Mouse (Mus musculus): Measurements from ENCODE around the gene Stk16. TPM values are rescaled to one million over a fixed set of nuclear protein-coding genes. Genes with fewer than 3 reads are reported as not detected.
A peak's percentile ranks its signal among the peaks of the same experiment; 100 is the strongest.

Stk16 gene
- polyA plus RNA-seq, 1 experiment: 193 TPM

DNA sequence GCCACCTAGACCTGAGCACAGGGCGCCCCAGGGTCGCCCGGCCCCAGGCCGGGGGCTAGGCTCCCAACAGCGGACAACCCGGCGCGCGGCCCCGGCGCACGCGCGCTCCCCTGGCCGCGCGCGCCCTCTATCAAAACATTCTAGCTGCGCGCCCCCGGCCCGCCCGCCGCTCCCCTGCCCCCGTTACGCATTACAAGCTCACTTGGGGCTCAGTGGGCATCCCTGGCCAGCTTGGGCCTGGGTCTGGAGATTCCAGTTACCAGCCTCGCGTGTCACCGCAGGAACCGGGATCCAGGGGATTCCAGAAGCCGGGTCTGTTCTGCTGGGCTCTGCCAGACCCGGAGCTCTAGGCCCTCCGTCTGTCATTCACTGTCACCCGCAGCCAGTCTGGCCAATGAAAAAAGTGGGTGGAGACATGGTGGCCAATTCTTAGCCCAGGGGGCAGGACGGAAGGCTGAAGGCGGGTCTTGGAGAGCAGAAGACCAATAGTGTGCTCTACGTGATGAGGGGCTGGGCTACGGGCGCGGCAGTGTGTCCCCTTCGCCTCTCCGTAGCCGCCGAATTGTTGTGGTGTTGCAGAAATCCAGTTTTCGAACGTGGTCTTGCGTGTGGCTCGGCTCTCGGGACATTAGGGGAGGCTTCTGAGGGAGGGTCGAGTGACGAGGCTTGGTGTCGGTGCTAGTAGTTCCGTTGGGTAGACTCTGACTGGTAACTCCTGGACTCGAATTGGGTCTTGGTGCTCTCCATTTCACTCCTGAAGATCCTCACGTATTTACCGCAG lies 18.8 kb upstream of the Stk16 start, which contains the start of the genes Ankzf1 and Atg9a:
Ankzf1 (plus strand) TSS at position 530 of the 781 bp plus-strand sequence.
Atg9a (minus strand) TSS at position 575 of the 781 bp plus-strand sequence.
- H3K27ac ChIP-seq (ENCODE audit: insufficient read depth, low read depth, low read length): peak within 1 kb of the TSS; percentile 97
- H3K27me3 ChIP-seq (ENCODE audit: control insufficient read depth, insufficient read depth, low read length): no peaks in the 10 kb centered on the region
- peaks cover 9% of the 10 kb centered on the region for H3K4me1 ChIP-seq (ENCODE audit: control insufficient read depth, insufficient read depth, insufficient read length, low read length)
- H3K36me3 ChIP-seq (ENCODE audit: control insufficient read depth, insufficient read depth, low read length): peaks cover 27% of the 10 kb centered on the region
- TF ChIP-seq CTCF (IDR thresholded peaks at IDR 0.05; ENCODE audit: extremely low read depth, insufficient read length, insufficient replicate concordance, low read depth, low read length): no peak
- TF ChIP-seq POLR2A (IDR thresholded peaks at IDR 0.05; ENCODE audit: low read depth, low read length): peak; percentile 49; the same call in 1 of the 2 replicates
- H3K4me3 ChIP-seq (ENCODE audit: low read depth, low read length): peak within 1 kb of the TSS; percentile 78
- WGBS: under 1% methylated on average over 56 of the region's 56 CpGs

DNA sequence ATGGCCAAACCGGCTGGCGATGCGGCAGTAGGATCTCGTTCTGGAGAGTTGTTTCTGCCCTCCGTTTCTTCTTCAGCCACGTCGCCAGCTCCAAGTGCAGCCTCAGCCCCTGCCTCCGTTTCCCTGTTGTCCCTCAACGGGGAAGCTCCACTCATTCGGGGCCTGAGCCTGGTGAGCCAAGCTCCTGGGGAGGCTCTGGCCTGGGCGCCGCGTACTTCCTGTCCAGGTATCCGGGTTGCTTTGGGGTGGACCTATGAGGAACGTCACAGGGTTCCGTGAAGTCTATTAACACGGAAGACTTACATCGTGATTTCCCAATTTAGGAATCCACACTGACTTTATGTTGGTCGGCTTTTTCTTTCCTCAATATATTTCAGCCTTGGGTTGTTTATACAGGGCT lies 18.2 kb upstream of the Stk16 start:
- Histone ChIP-seq H3K36me3 (ENCODE audit: control insufficient read depth, insufficient read depth, low read length) (peaks cover 29% of the 10 kb centered on the region), H3K27me3 (ENCODE audit: control insufficient read depth, insufficient read depth, low read length) (no peaks in the 10 kb centered on the region), H3K4me3 (ENCODE audit: low read depth, low read length) (peak overlapping the region; percentile 78), H3K4me1 (ENCODE audit: control insufficient read depth, insufficient read depth, insufficient read length, low read length) (peaks cover 9% of the 10 kb centered on the region), H3K27ac (ENCODE audit: insufficient read depth, low read depth, low read length) (peak overlapping the region; percentile 97)
- TF ChIP-seq POLR2A (IDR thresholded peaks at IDR 0.05; ENCODE audit: low read depth, low read length) (no peak; the same call in 1 of the 2 replicates), CTCF (IDR thresholded peaks at IDR 0.05; ENCODE audit: extremely low read depth, insufficient read length, insufficient replicate concordance, low read depth, low read length) (no peak)
- under 1% methylated on average over 19 of the region's 19 CpGs for WGBS

DNA sequence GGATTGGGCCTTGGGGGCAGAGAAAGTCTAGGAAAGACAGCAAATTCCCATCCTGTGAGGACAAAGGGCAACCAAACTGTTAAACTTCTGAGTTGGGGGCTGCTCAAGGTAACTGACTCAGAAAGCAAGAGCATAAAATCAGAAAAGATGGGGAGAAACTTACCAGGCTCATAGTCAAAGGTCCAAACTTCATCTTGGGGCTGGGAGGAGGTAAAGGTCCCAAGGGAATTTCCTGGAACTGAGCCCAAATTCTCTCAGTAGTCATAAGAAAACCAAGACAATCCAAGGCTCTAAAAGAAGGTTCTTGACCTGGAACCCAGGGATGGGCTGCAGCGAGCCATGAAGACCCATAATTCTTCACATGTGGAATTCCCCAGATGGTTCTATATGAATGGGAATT lies 9.4 kb upstream of the Stk16 start:
- Histone ChIP-seq H3K4me3 (ENCODE audit: low read depth, low read length) (no peak overlapping the region), H3K4me1 (ENCODE audit: control insufficient read depth, insufficient read depth, insufficient read length, low read length) (peaks cover 10% of the 10 kb centered on the region; the same call in 1 of the 2 replicates), H3K27me3 (ENCODE audit: control insufficient read depth, insufficient read depth, low read length) (no peaks in the 10 kb centered on the region), H3K36me3 (ENCODE audit: control insufficient read depth, insufficient read depth, low read length) (peaks cover 32% of the 10 kb centered on the region), H3K27ac (ENCODE audit: insufficient read depth, low read depth, low read length) (peak overlapping the region; percentile 87)
- no peak for TF ChIP-seq CTCF (IDR thresholded peaks at IDR 0.05; ENCODE audit: extremely low read depth, insufficient read length, insufficient replicate concordance, low read depth, low read length)
- no peak for TF ChIP-seq POLR2A (IDR thresholded peaks at IDR 0.05; ENCODE audit: low read depth, low read length)
- WGBS: 36% methylated on average over 1 of the region's 1 CpGs

DNA sequence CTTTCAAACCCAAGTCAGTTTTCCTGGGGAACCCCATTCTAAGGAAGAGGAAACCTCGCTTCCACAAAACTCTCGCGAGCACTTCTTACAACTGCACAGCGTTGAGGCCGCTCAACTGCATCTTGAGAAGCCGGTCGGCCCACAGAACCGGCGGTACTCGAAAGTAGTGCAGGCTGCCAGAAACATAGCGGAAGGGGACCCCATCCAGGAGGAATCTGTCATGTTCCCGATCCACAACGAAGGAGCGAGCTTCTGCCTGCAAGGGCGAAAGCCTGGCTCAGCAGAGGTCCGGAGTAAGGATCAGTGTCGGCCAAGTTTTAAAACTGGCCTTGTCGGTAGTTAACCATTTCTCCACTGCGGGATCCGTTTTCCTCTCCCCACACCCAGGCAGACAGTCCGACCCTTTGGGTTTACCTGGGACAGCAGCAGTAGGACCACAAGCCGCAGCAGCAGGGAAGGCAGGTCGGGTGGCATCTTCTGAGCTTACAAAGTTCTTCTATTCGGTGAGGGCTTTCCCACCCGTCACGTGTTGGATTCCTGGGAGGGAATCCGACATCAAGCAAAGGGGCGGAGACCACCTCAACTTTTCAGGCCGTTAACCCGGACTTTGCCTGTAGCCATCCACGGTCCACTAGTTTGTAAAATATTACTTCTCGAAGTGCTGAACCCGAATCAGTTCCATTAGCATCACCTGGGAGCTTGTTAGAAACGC lies 1.5 kb upstream of the Stk16 start:
- WGBS: 21% methylated on average over 34 of the region's 34 CpGs
- Histone ChIP-seq H3K27ac (ENCODE audit: insufficient read depth, low read depth, low read length) (peak overlapping the region; percentile 19; the same call in 1 of the 2 replicates), H3K4me3 (ENCODE audit: low read depth, low read length) (peak overlapping the region; percentile 60), H3K4me1 (ENCODE audit: control insufficient read depth, insufficient read depth, insufficient read length, low read length) (peaks cover 26% of the 10 kb centered on the region), H3K36me3 (ENCODE audit: control insufficient read depth, insufficient read depth, low read length) (peaks cover 18% of the 10 kb centered on the region), H3K27me3 (ENCODE audit: control insufficient read depth, insufficient read depth, low read length) (no peaks in the 10 kb centered on the region)
- TF ChIP-seq CTCF (IDR thresholded peaks at IDR 0.05; ENCODE audit: extremely low read depth, insufficient read length, insufficient replicate concordance, low read depth, low read length) (no peak), POLR2A (IDR thresholded peaks at IDR 0.05; ENCODE audit: low read depth, low read length) (no peak)

DNA sequence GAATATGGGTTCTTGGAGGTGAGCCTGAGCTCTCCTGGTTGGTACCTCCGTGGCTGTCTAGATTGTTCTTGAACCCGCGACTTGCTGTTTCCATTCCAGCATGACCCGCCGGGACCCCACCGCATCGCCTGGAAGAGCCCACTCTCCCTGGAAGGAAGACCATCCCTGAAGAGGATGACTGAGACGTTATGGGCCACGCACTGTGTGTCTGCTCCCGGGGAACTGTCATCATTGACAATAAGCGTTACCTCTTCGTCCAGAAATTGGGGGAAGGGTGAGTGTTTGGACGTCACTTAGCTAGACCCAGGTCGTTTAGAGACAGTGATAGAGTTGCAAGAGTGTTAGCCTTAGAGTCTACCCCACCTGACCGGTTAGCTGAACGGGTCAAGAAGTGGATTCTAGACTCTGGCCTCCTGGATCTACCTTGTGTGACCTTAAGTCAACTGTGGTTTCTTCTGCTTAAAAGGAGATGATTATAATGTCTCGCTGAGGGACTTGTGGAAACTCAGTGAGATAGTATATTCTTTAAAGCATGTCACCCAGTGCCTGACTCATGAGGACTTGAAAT lies 587 bp downstream of the Stk16 start:
- H3K27ac ChIP-seq (ENCODE audit: insufficient read depth, low read depth, low read length): peak overlapping the region; percentile 49
- peak overlapping the region; percentile 88 for H3K4me3 ChIP-seq (ENCODE audit: low read depth, low read length)
- peaks cover 36% of the 10 kb centered on the region for H3K36me3 ChIP-seq (ENCODE audit: control insufficient read depth, insufficient read depth, low read length)
- H3K4me1 ChIP-seq (ENCODE audit: control insufficient read depth, insufficient read depth, insufficient read length, low read length): peaks cover 39% of the 10 kb centered on the region
- WGBS: 4% methylated on average over 17 of the region's 17 CpGs
- H3K27me3 ChIP-seq (ENCODE audit: control insufficient read depth, insufficient read depth, low read length): no peaks in the 10 kb centered on the region
- no peak for TF ChIP-seq POLR2A (IDR thresholded peaks at IDR 0.05; ENCODE audit: low read depth, low read length)
- TF ChIP-seq CTCF (IDR thresholded peaks at IDR 0.05; ENCODE audit: extremely low read depth, insufficient read length, insufficient replicate concordance, low read depth, low read length): no peak

DNA sequence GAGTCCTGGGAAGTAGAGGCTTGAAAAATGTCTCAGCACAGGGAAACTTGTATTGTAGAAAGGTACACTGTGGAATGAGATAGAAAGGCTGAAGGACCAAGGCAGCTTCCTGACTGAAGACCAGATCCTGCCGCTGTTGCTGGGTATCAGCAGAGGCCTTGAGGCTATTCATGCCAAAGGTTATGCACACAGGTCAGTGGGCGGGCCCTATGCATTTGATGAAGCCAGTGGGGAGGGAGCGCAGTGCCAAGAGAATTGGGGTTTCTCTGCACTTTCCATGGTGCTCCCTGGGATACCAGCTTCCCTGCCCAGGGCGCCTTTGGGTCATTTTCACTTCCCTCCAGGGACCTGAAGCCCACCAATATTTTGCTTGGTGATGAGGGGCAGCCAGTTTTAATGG lies 1.9 kb downstream of the Stk16 start:
- H3K27ac ChIP-seq (ENCODE audit: insufficient read depth, low read depth, low read length): peak overlapping the region; percentile 71

More for the DNA sequence above, 1.9 kb downstream of the Stk16 start:
- TF ChIP-seq POLR2A (IDR thresholded peaks at IDR 0.05; ENCODE audit: low read depth, low read length) (no peak), CTCF (IDR thresholded peaks at IDR 0.05; ENCODE audit: extremely low read depth, insufficient read length, insufficient replicate concordance, low read depth, low read length) (no peak)
- H3K4me1 ChIP-seq (ENCODE audit: control insufficient read depth, insufficient read depth, insufficient read length, low read length): peaks cover 41% of the 10 kb centered on the region
- peak overlapping the region; percentile 27 for H3K4me3 ChIP-seq (ENCODE audit: low read depth, low read length)
- peaks cover 42% of the 10 kb centered on the region for H3K36me3 ChIP-seq (ENCODE audit: control insufficient read depth, insufficient read depth, low read length)
- 65% methylated on average over 4 of the region's 4 CpGs for WGBS
- no peaks in the 10 kb centered on the region for H3K27me3 ChIP-seq (ENCODE audit: control insufficient read depth, insufficient read depth, low read length)
